Mouse (Mus musculus): ENCODE measurements at regions not wholly inside any gene's neighbourhood (a gene's known extent, or its start where the extent isn't known, plus 50 kb on each side); places are given as distances from the start of the nearest gene placed in this dataset.

- no peak for DNase-seq (ENCODE audit: low spot score in 2 of 2)
These were observed 94.2 kb upstream of the Ptgfr start for GRCm38 (mm10) chr3:151931656-151932055.

- no peak for DNase-seq (ENCODE audit: low spot score in 2 of 2)
These were observed 93.7 kb upstream of the Ptgfr start for GRCm38 (mm10) chr3:151931096-151931495.

- peak; percentile 75 to 83 for DNase-seq (ENCODE audit: low spot score in 2 of 2)
These were observed 76.6 kb upstream of the Ptgfr start for GRCm38 (mm10) chr3:151914010-151914513.

GRCm38 (mm10) chr3:151912292-151912691 is 74.9 kb upstream of the Ptgfr start:
- DNase-seq (ENCODE audit: low spot score in 2 of 2) = peak in 1 of 2 experiments; percentile 15

- no peak for DNase-seq (ENCODE audit: low spot score in 2 of 2)
These were observed 73.4 kb upstream of the Ptgfr start for GRCm38 (mm10) chr3:151910851-151911250.

- DNase-seq (ENCODE audit: low spot score in 2 of 2) = no peak
These were observed 71.9 kb upstream of the Ptgfr start for GRCm38 (mm10) chr3:151909344-151909743.

GRCm38 (mm10) chr3:151908886-151909285 is 71.5 kb upstream of the Ptgfr start:
- DNase-seq (ENCODE audit: low spot score in 2 of 2) = no peak

- DNase-seq (ENCODE audit: low spot score in 2 of 2) = no peak
These were observed 68.3 kb upstream of the Ptgfr start for GRCm38 (mm10) chr3:151905775-151906174.

- DNase-seq (ENCODE audit: low spot score in 2 of 2) = no peak
These were observed 65.7 kb upstream of the Ptgfr start for GRCm38 (mm10) chr3:151903169-151903568.

GRCm38 (mm10) chr3:151902216-151902827 is 64.9 kb upstream of the Ptgfr start:
- no peak for DNase-seq (ENCODE audit: low spot score in 2 of 2)

GRCm38 (mm10) chr3:151899676-151900075 is 62.2 kb upstream of the Ptgfr start:
- DNase-seq (ENCODE audit: low spot score in 2 of 2) = no peak

- no peak for DNase-seq (ENCODE audit: low spot score in 2 of 2)
These were observed 61.7 kb upstream of the Ptgfr start for GRCm38 (mm10) chr3:151899094-151899493.

- no peak for DNase-seq (ENCODE audit: low spot score in 2 of 2)
These were observed 58.9 kb upstream of the Ptgfr start for GRCm38 (mm10) chr3:151896320-151896719.

- no peak for DNase-seq (ENCODE audit: low spot score in 2 of 2)
These were observed 57.3 kb upstream of the Ptgfr start for GRCm38 (mm10) chr3:151894712-151895111.

GRCm38 (mm10) chr3:151893421-151894235 is 56.2 kb upstream of the Ptgfr start:
- DNase-seq (ENCODE audit: low spot score in 2 of 2) = peak; percentile 28 to 36

GRCm38 (mm10) chr3:151891760-151892253 is 54.4 kb upstream of the Ptgfr start:
- DNase-seq (ENCODE audit: low spot score in 2 of 2) = peak; percentile 82 to 88

GRCm38 (mm10) chr3:151891336-151891735 is 53.9 kb upstream of the Ptgfr start:
- DNase-seq (ENCODE audit: low spot score in 2 of 2) = no peak

GRCm38 (mm10) chr3:151889738-151890137 is 52.3 kb upstream of the Ptgfr start:
- no peak for DNase-seq (ENCODE audit: low spot score in 2 of 2)

Data from heart, adult 9 months (tissue).